ENCODE assay signal across 8 mouse cellular contexts in genomic region chr12:69227776-69228466, GRCm38 (mm10). TPM values are rescaled to one million over a fixed set of nuclear protein-coding genes. Genes with fewer than 3 reads are reported as not detected.
DNase-seq lines count a peak whose midpoint lies in the region; ATAC-seq lines count a peak whose summit lies in the region.

TSS of gene Pole2 (minus strand) at chr12:69228195.

- H3K4me3 ChIP-seq in hindbrain, embryonic 13.5 days, result peak within 1 kb of the TSS; percentile 61

- H3K4me2 ChIP-seq in hindbrain, embryonic 13.5 days, result peak within 1 kb of the TSS; percentile 59

- H3K36me3 ChIP-seq in hindbrain, embryonic 13.5 days, result no peaks in the 10 kb centered on the region

- no peak within 1 kb of the TSS; the same call in 1 of the 2 replicates for H3K27ac ChIP-seq in hindbrain, embryonic 13.5 days

- peak within 1 kb of the TSS; percentile 67 for H3K9ac ChIP-seq in hindbrain, embryonic 13.5 days

- no peaks in the 10 kb centered on the region for H3K9me3 ChIP-seq in hindbrain, embryonic 13.5 days

- WGBS in hindbrain, embryonic 13.5 days, result under 1% methylated on average over 37 of the region's 37 CpGs

- H3K27me3 ChIP-seq in hindbrain, embryonic 13.5 days, result no peaks in the 10 kb centered on the region

- peak; percentile 96 for ATAC-seq in hindbrain, embryonic 13.5 days (ENCODE audit: low FRiP score)

- H3K4me1 ChIP-seq in hindbrain, embryonic 13.5 days (replicated peaks), result no peaks in the 10 kb centered on the region

- DNase-seq in R1 (ENCODE audit: low read depth, low spot score), result peak; percentile 89
- DNase-seq in cerebellum, postnatal 25 days, result peak; percentile 87 to 92
- DNase-seq in frontal cortex, postnatal 25 days (ENCODE audit: low spot score in 2 of 2), result peak; percentile 58 to 72
- peak; percentile 81 to 87 for DNase-seq in layer of hippocampus, postnatal 14 days (ENCODE audit: low spot score in 2 of 2)
- DNase-seq in lung, postnatal 10 days, result peak; percentile 95
- DNase-seq in ovary, postnatal 14 days (ENCODE audit: low spot score), result peak; percentile 91
- peak; percentile 88 for DNase-seq in thymus, postnatal 14 days

RNA-seq across cellular contexts. Expression of gene Pole2, which starts in this region (rescaled TPM):
- 5.7 and 6.7 TPM in 2 replicates for polyA plus RNA-seq in hindbrain, embryonic 13.5 days (2015; fragmentation: Nextera tagmentation; extraction: Ambion mirVana)
- under 1 TPM; 0.69 to 0.85 TPM for total RNA-seq in layer of hippocampus, postnatal 14 days (2021)

Comparison
In these comparisons a context has a peak if more than half of its experiments do, and no peak if none do; other contexts are left out.
1. Peak in DNase-seq in layer of hippocampus, postnatal 14 days; RNA of the gene not detected or under 1 TPM.